Mouse (Mus musculus) gastrocnemius, adult 8-10 months (tissue): ENCODE measurements around the gene Htra3. TPM values are rescaled to one million over a fixed set of nuclear protein-coding genes. Genes with fewer than 3 reads are reported as not detected.

Experiments used
- DNase-seq, 2 experiments: peaks; one replicate each; pipeline ENCODE4 v3.0.0; 2022; ENCODE audit warnings: low spot score in 2 of 2
- total RNA-seq, 4 experiments: library from RNA; stranded (reverse); gene quantifications; 2 replicates each; pipeline ENCODE4 v1.2.4; 2022

Gene Htra3
- total RNA-seq, 4 experiments from 2014 or later, result 19.9 to 34.2 (median 25.1) TPM

- peak in 1 of 2 experiments; percentile 71 for DNase-seq
Measured at GRCm38 (mm10) chr5:35653743-35654395, 25.7 kb downstream of the Htra3 start.

DNA sequence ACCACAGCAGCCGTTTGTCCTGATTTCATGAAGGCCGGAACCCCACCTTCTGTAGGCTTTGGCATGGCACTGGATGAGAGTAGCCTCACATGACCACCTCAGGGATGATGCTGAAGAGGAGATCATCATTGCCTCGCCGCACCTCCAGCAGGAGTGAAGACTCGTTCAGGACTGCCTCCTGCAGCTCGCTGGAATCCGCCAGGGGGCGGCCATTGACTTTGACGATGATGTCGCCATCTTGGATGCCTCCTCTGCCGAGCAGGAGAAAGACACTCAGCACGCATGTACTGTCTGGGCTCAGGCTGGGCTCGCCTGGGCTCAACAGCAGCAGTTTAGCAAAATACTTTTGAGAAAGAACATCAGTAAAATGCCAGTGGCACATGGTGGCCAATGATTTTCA lies 26.7 kb downstream of the Htra3 start:
- DNase-seq, result no peak

DNA sequence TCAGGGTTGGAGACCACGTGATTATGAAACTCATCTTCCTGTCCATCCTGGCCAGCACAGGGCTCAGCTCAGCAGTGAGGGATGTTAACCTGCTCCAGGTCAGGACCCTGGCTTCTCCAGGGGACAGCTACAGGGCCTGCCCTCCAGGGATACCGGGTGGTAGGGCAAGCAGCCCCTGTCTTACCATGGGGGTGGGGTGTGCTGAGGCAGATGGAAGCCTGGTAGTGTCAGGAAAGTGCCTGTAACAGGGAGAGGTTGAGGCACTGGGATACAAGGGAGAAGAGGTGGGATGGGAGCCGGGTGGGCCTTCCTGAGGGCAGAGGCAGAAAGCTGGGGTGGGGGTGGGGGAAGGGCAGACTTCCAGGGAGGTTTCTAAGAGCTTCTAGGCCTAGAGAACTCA lies 27.3 kb downstream of the Htra3 start:
- DNase-seq, result no peak

DNA sequence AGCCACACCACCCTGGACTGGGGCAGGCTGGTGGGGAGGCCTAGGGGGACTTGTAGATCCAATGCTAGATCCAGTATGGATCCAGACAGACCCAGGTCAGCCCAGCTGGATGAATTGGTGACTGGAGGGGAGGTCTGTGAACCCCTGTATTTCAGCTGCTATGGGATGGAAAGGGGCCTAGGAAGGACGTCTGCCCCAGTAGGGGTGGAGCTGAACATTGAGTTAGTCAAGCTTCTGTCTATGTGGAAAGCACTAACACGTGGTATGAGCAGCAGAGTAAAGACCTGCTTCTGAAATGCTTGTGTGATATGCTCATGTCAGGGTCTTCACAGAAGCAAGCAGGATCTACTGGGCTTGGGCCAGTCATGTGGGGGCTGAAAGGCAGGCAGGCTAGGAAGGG lies 31.4 kb downstream of the Htra3 start:
- DNase-seq, result no peak

DNA sequence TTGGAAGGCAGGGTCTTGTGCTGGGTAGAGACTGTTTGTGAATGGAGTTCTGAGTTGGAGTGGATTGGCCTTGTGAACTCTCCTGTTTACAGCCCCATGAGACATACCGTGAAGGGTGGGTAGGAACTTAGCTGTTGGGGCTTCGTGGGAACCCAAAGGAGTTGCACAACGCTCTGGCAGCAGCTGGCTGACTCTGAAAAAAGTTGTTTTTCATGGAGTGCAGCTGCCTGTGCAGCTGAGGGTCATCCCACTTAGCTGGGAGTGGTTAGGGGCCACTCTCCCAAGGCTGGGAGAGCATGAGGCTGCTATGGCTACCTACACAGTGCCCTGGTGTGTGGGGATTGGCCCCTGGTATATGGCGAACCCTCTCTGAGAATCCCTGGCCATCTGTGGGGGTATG lies 32.0 kb downstream of the Htra3 start:
- DNase-seq, result peak; percentile 27 to 59

GRCm38 (mm10) chr5:35646927-35647326 lies 32.7 kb downstream of the Htra3 start:
- DNase-seq, result peak in 1 of 2 experiments; percentile 50

- no peak for DNase-seq
Measured at GRCm38 (mm10) chr5:35645938-35646493, 33.6 kb downstream of the Htra3 start.

GRCm38 (mm10) chr5:35644082-35644481 lies 35.5 kb downstream of the Htra3 start:
- no peak for DNase-seq

- DNase-seq, result no peak
Measured at GRCm38 (mm10) chr5:35643401-35644048, 36.1 kb downstream of the Htra3 start.

GRCm38 (mm10) chr5:35641961-35642584 lies 37.5 kb downstream of the Htra3 start:
- DNase-seq, result no peak

DNA sequence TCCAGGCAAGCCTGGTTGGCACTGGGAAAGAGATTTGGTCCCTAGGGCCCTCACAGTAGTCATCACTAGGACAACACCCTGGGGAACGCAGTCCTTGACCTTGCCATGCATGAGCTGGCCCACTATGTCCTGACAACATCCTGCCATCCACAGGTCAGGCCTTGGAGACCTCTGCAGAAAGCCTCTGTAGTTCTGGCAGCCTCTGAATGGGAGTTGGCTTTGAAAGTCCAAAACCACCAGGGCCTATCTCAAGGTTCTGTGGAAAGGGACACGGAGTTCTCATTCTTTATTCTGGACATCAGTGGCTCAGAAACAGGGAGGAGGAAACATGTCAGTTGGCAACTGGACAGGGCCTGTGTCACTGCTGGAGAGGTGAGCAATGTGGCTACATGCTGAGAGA lies 43.6 kb downstream of the Htra3 start:
- DNase-seq, result peak; percentile 47 to 60

- DNase-seq, result peak; percentile 42 to 63
Measured at GRCm38 (mm10) chr5:35632841-35633240, 46.7 kb downstream of the Htra3 start.

- no peak for DNase-seq
Measured at GRCm38 (mm10) chr5:35631755-35632154, 47.8 kb downstream of the Htra3 start.

DNA sequence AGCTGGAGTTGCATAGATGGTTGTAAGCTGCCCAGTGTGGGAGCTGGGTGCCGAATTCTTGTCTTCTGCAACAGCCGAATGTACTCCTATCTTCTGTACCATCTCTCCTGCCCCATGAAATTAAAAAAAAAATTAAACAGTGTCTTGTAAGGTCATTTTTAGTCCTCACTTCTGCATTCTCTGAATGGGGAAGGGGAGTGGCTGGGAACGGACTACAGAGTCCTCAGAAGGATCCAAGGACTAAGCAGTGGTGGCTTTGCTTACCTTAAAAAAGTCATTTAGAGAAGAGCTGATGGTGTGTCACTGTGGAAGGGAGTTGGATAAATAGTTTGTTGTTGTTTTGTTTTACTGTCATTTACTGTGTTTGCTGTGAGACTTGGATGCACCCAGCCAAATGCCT lies 48.4 kb downstream of the Htra3 start:
- DNase-seq, result no peak

DNA sequence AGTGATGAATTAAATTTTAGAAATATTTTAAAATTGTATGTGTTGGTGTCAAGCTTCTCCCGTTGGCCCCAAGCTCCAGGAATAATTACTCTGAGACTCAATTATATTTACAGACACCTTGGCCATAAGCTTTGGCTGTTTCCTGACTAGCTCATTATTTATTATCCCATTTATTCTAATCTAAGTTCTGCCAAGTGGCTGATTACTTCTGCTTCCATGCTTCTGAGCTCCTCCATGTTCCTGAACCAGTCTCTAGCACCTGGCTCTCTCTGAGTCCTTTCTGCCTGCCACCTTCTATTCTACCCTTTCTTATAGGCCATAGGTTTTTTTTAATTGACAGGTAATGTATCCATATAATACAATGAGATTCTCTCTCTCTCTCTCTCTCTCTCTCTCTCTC lies 48.9 kb downstream of the Htra3 start:
- no peak for DNase-seq

GRCm38 (mm10) chr5:35629333-35629732 lies 50.2 kb downstream of the Htra3 start:
- DNase-seq, result no peak

- DNase-seq, result peak; percentile 71 to 78
Measured at GRCm38 (mm10) chr5:35628685-35629084, 50.9 kb downstream of the Htra3 start.

DNA sequence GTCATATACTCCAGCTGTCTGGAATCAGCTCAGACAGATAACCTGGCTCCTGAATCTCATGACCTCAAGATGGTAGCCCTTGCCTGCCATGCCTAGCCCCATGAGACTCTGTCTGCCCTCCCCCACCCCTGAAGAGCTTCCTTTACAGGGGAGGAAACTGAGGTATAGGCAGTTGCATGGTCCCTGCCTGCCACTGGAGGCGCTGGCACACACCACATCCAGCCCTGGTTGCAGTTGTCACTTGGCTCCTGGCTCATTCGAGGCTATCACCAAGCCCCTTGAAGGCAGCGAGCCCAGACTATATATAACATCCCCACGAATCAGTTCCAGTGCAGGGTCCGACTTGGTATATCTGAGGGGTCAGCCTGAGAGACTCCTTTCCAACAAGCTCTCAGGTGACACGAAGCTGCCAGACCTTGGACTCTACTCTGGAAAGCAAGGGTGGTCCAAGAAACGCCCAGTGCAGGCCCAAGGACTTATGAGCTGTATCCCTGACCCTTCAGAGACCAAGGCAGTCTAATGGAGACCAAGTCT lies 52.2 kb downstream of the Htra3 start:
- DNase-seq, result no peak

- DNase-seq, result no peak
Measured at GRCm38 (mm10) chr5:35626408-35626807, 53.2 kb downstream of the Htra3 start.

DNA sequence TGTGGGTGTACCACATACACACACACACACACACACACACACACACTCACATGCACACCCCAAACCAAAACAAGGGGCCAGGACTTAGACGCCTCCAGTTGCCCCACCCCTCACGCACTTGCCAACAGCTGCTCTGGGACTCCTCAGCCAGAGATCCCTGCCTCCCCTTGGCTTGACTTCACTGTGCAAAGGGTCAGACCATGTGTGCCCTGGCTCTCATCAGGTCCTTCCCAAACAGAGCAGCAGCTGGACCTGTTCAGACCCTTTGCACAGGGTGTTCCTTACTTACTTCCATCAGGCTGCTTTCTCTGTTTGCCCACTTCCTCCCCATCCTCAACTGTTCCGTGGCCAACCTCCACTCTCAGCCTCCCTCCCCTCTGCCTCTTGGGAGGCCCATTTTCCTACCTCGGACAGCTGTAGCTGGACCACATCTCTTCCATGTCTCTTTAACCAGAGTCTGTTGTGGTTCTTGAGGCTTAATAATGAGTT lies 54.8 kb downstream of the Htra3 start:
- peak; percentile 81 to 85 for DNase-seq

- DNase-seq, result no peak
Measured at GRCm38 (mm10) chr5:35623831-35624230, 55.8 kb downstream of the Htra3 start.

- no peak for DNase-seq
Measured at GRCm38 (mm10) chr5:35621114-35621513, 58.5 kb downstream of the Htra3 start.
